ENCODE assay signal across 11 mouse cellular contexts in the genomic region with DNA sequence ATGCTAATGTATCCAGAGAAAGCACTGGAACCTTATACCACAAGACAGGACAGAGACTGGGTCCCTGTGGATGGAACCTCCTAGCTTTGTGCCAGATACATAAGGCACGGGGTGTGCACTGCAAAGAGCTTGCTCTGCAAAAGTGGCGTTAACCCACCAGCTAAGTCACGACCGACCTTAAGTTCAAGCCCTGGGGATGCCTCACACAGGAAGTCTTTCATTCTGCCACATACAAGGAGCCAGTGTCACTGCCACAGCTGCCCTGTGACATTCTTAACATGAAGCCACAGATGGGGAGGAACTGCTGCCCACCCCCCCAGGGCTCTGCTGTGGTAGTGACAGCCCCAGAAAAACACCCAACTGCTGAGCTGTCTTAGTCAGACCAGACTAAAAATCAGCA. TPM values are rescaled to one million over a fixed set of nuclear protein-coding genes. Genes with fewer than 3 reads are reported as not detected.
A peak's percentile ranks its signal among the peaks of the same experiment; 100 is the strongest.
DNase-seq lines count a peak whose midpoint lies in the region; ATAC-seq and TF ChIP-seq lines count a peak whose summit lies in the region.
"Had no signal": no experiment of that assay in that cellular context is flagged by ENCODE, and none has a peak within 500 bp of the region (broad histone marks: within the 10 kb centered on the region; RNA-seq: fewer than 3 reads in every experiment).

No protein-coding gene starts in this region.

- TF ChIP-seq POLR2A in MEL (IDR thresholded peaks at IDR 0.05; ENCODE audit: control insufficient read depth in 1 of 2, insufficient read depth in 1 of 2, low read depth in 1 of 2, low read length in 2 of 2, poor library complexity in 1 of 2) = no peak

- TF ChIP-seq CTCF in layer of hippocampus, adult 2 months (conservative IDR thresholded peaks at IDR 0.05) = no peak
- TF ChIP-seq CTCF in MEL (IDR thresholded peaks at IDR 0.05 in 2 of 3, conservative IDR thresholded peaks at IDR 0.05 in 1 of 3; ENCODE audit: control insufficient read depth in 1 of 3, insufficient read depth in 1 of 3, low read depth in 2 of 3, low read length in 3 of 3, poor library complexity in 1 of 3, severe bottlenecking in 1 of 3) = no peak
- no peak for TF ChIP-seq CTCF in liver, embryonic 14.5 days (IDR thresholded peaks at IDR 0.05; ENCODE audit: low read depth)

- no peak overlapping the region for H3K4me2 ChIP-seq in liver, embryonic 14.5 days (ENCODE audit: low read depth)
- H3K4me2 ChIP-seq in kidney, embryonic 15.5 days = no peak overlapping the region

- peaks cover 0 to 18% of the 10 kb centered on the region in 2 experiments; a peak in 2 of 4 replicates for H3K36me3 ChIP-seq in MEL (ENCODE audit: control insufficient read depth in 1 of 2, insufficient read depth in 2 of 2, low read length in 2 of 2)
- H3K36me3 ChIP-seq in liver, embryonic 14.5 days (replicated peaks; ENCODE audit: control insufficient read depth, insufficient read depth, low read depth) = no peaks in the 10 kb centered on the region
- no peaks in the 10 kb centered on the region for H3K36me3 ChIP-seq in kidney, embryonic 15.5 days

- no peak for TF ChIP-seq EP300 in MEL (IDR thresholded peaks at IDR 0.05; ENCODE audit: low read depth in 1 of 2, low read length in 2 of 2)
- no peak for TF ChIP-seq EP300 in liver, embryonic 14.5 days (IDR thresholded peaks at IDR 0.05; ENCODE audit: low read depth)

- no peak for DNase-seq in layer of hippocampus, adult 2 months (ENCODE audit: low spot score in 2 of 2)
- DNase-seq in layer of hippocampus, postnatal 36 days = no peak
- DNase-seq in MEL (ENCODE audit: low read depth, low spot score) (peak; percentile 29), adipocyte (ENCODE audit: low spot score) (no peak)
- no peak for DNase-seq in liver, embryonic 14.5 days (ENCODE audit: low read depth in 3 of 3, low spot score in 3 of 3)
- DNase-seq in thymus, adult 18-20 months = peak; percentile 79 to 90
- DNase-seq in urinary bladder, adult 2 months (ENCODE audit: low spot score) = no peak
- DNase-seq: cerebellum, postnatal 25 days; gastrocnemius, postnatal 36 days had no signal

- H3K27ac ChIP-seq in layer of hippocampus, adult 2 months = peak overlapping the region; percentile 0; the same call in 1 of the 2 replicates
- H3K27ac ChIP-seq in MEL (ENCODE audit: control insufficient read depth, low read depth, low read length) = no peak overlapping the region; the same call in 1 of the 2 replicates
- no peak overlapping the region for H3K27ac ChIP-seq in liver, embryonic 14.5 days
- no peak overlapping the region for H3K27ac ChIP-seq in kidney, embryonic 15.5 days
- H3K27ac ChIP-seq: kidney, postnatal 0 days had no signal

- no peak overlapping the region for H3K9ac ChIP-seq in MEL (ENCODE audit: control insufficient read depth, low read depth, low read length, poor library complexity, severe bottlenecking)
- no peak overlapping the region for H3K9ac ChIP-seq in liver, embryonic 14.5 days (replicated peaks)
- H3K9ac ChIP-seq in kidney, embryonic 15.5 days = no peak overlapping the region

- H3K9me3 ChIP-seq in MEL (replicated peaks; ENCODE audit: insufficient read depth, low read length) = no peaks in the 10 kb centered on the region
- H3K9me3 ChIP-seq in liver, embryonic 14.5 days (ENCODE audit: control insufficient read depth, low read length) = no peaks in the 10 kb centered on the region
- H3K9me3 ChIP-seq in kidney, embryonic 15.5 days (replicated peaks) = no peaks in the 10 kb centered on the region

- WGBS in liver, embryonic 14.5 days (ENCODE audit: insufficient replicate concordance) = 31% methylated on average over 4 of the region's 4 CpGs
- WGBS in kidney, embryonic 15.5 days = 71% methylated on average over 4 of the region's 4 CpGs

- no peaks in the 10 kb centered on the region for H3K27me3 ChIP-seq in MEL (ENCODE audit: control insufficient read depth in 1 of 2, insufficient read depth in 2 of 2, low read length in 2 of 2)
- H3K27me3 ChIP-seq in liver, embryonic 14.5 days (ENCODE audit: control insufficient read depth, insufficient read depth, low read length) = no peaks in the 10 kb centered on the region
- H3K27me3 ChIP-seq in kidney, embryonic 15.5 days = no peaks in the 10 kb centered on the region

- H3K4me3 ChIP-seq in layer of hippocampus, adult 2 months = no peak overlapping the region
- H3K4me3 ChIP-seq in MEL (ENCODE audit: control insufficient read depth in 1 of 2, insufficient read depth in 1 of 2, low read depth in 2 of 2, low read length in 2 of 2) = no peak overlapping the region
- H3K4me3 ChIP-seq in liver, embryonic 14.5 days (ENCODE audit: insufficient read depth in 1 of 2, low read depth in 2 of 2, low read length in 2 of 2) = no peak overlapping the region
- H3K4me3 ChIP-seq in kidney, embryonic 15.5 days (replicated peaks) = no peak overlapping the region

- peaks cover 12 to 13% of the 10 kb centered on the region in 2 experiments for H3K4me1 ChIP-seq in MEL (ENCODE audit: control insufficient read depth in 1 of 2, insufficient read depth in 2 of 2, low read length in 2 of 2)
- H3K4me1 ChIP-seq in liver, embryonic 14.5 days (replicated peaks; ENCODE audit: control insufficient read depth in 2 of 2, insufficient read depth in 2 of 2, low read length in 1 of 2) = peaks cover 5 to 16% of the 10 kb centered on the region in 2 experiments
- peaks cover 28% of the 10 kb centered on the region for H3K4me1 ChIP-seq in kidney, embryonic 15.5 days

- no peak for TF ChIP-seq RAD21 in MEL (IDR thresholded peaks at IDR 0.05; ENCODE audit: low read depth, low read length)

- H3K79me2 ChIP-seq in MEL (ENCODE audit: control insufficient read depth, insufficient read depth, low read length, poor library complexity) = no peaks in the 10 kb centered on the region

- peak; percentile 26; the same call in 1 of the 2 replicates for ATAC-seq in liver, embryonic 14.5 days (ENCODE audit: insufficient read depth)
- ATAC-seq in kidney, embryonic 15.5 days (replicated peaks; ENCODE audit: low FRiP score) = no peak

TF ChIP-seq in MEL, 35 proteins besides CTCF, POLR2A, EP300 and RAD21:
- TF ChIP-seq GATA1 (IDR thresholded peaks at IDR 0.05; ENCODE audit: low read depth, low read length) (no peak), HCFC1 (IDR thresholded peaks at IDR 0.05; ENCODE audit: low read depth, low read length) (no peak), MXI1 (IDR thresholded peaks at IDR 0.05; ENCODE audit: low read depth, low read length) (no peak), MAZ (IDR thresholded peaks at IDR 0.05; ENCODE audit: low read depth, low read length) (no peak), E2F4 (IDR thresholded peaks at IDR 0.05; ENCODE audit: borderline replicate concordance, low read depth, low read length) (no peak), ELF1 (IDR thresholded peaks at IDR 0.05; ENCODE audit: low read depth, low read length) (no peak), MYC (IDR thresholded peaks at IDR 0.05; ENCODE audit: low read depth, low read length) (no peak), USF2 (IDR thresholded peaks at IDR 0.05; ENCODE audit: borderline replicate concordance in 1 of 2, insufficient read depth in 1 of 2, low read depth in 1 of 2, low read length in 2 of 2) (no peak), UBTF (IDR thresholded peaks at IDR 0.05; ENCODE audit: borderline replicate concordance, insufficient read depth, low read depth, low read length) (no peak), TBP (IDR thresholded peaks at IDR 0.05; ENCODE audit: low read depth, low read length) (no peak), CHD1 (IDR thresholded peaks at IDR 0.05; ENCODE audit: low read depth, low read length) (no peak)

RNA-seq across cellular contexts. Expression of a gene that starts 15.9 kb away (rescaled TPM):
- 10 to 100 TPM; 88.9 to 89.8 TPM for total RNA-seq in layer of hippocampus, adult 2 months (2021)
- total RNA-seq in layer of hippocampus, postnatal 36 days (2021) = 10 to 100 TPM; 88.8 to 90.7 TPM
- 14.7 and 16.5 TPM in 2 replicates for total RNA-seq in MEL (2012; rRNA removed)
- 10 to 100 TPM in 1 of 2 experiments, not detected in 1; 13.6 TPM for polyA plus RNA-seq in MEL (2012; ENCODE audit: insufficient read depth in 1 of 2, insufficient read length in 2 of 2, low read depth in 1 of 2, low replicate concordance in 2 of 2, missing spikeins in 1 of 2)
- 4.5 and 5.7 TPM in 2 replicates for polyA plus RNA-seq in liver, embryonic 14.5 days (2012; rRNA removed)
- polyA plus RNA-seq in liver, embryonic 14.5 days (2014; fragmentation: Nextera tagmentation; extraction: Ambion mirVana) = 5.2 and 5.4 TPM in 2 replicates
- 9.1 and 9.7 TPM in 2 replicates for polyA plus RNA-seq in kidney, embryonic 15.5 days (2015; fragmentation: Nextera tagmentation; extraction: Ambion mirVana)
- 84.3 and 96.2 TPM in 2 replicates for polyA plus RNA-seq in urinary bladder, adult 2 months (2012; rRNA removed)

RNA-seq across cellular contexts. Expression of a gene that starts 55.8 kb away (rescaled TPM):
- 10 to 100 TPM; 32.1 to 32.2 TPM for total RNA-seq in layer of hippocampus, adult 2 months (2021)
- total RNA-seq in layer of hippocampus, postnatal 36 days (2021) = 10 to 100 TPM; 31.3 to 34.4 TPM
- total RNA-seq in MEL (2012; rRNA removed) = 60.4 and 67.5 TPM in 2 replicates
- 100 to 1,000 TPM in 1 of 2 experiments, not detected in 1; 106 TPM for polyA plus RNA-seq in MEL (2012; ENCODE audit: insufficient read depth in 1 of 2, insufficient read length in 2 of 2, low read depth in 1 of 2, low replicate concordance in 2 of 2, missing spikeins in 1 of 2)
- 14.5 and 20.7 TPM in 2 replicates for polyA plus RNA-seq in liver, embryonic 14.5 days (2012; rRNA removed)
- 26.6 and 31.9 TPM in 2 replicates for polyA plus RNA-seq in liver, embryonic 14.5 days (2014; fragmentation: Nextera tagmentation; extraction: Ambion mirVana)
- polyA plus RNA-seq in kidney, embryonic 15.5 days (2015; fragmentation: Nextera tagmentation; extraction: Ambion mirVana) = 54.1 and 55.1 TPM in 2 replicates
- polyA plus RNA-seq in urinary bladder, adult 2 months (2012; rRNA removed) = 21.1 and 25.9 TPM in 2 replicates

Comparison
In these comparisons a context has a peak if more than half of its experiments do, and no peak if none do; other contexts are left out.
1. DNase-seq: peak in MEL (single experiment) and thymus, adult 18-20 months (2 of 2); none in layer of hippocampus, adult 2 months (0 of 2), layer of hippocampus, postnatal 36 days (0 of 2), liver, embryonic 14.5 days (0 of 3), urinary bladder, adult 2 months (single experiment) and adipocyte (single experiment).